Mouse (Mus musculus): ENCODE data around the gene Csnk1g1. TPM values are rescaled to one million over a fixed set of nuclear protein-coding genes. Genes with fewer than 3 reads are reported as not detected.

Csnk1g1 gene
- total RNA-seq, 2 experiments from 2014 or later: 17.8 to 18.6 TPM

DNA sequence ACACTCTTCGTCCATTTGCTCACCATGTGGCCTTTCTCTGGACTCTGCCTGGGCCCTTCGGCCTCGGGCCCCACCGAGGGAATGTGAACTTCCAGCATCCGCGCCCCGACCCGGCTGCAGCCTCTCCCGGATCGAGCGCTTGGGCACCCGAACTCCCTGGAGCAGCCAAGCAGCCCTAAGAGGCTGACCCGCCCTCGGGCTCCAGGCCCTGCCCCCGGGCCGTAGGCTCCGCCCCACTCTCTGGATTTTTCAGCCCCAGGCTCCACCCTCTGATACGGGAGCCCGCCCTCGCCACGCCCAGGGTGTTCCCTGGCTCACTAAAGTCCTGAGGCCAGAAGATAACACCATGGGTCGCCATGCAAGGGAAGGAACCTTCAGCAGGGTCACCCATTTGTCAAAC lies 160.9 kb downstream of the Csnk1g1 start, which contains the start of gene Snx22:
Snx22 (minus strand) TSS at position 137 of the 400 bp plus-strand sequence.
- DNase-seq: peak; percentile 92 to 95

DNA sequence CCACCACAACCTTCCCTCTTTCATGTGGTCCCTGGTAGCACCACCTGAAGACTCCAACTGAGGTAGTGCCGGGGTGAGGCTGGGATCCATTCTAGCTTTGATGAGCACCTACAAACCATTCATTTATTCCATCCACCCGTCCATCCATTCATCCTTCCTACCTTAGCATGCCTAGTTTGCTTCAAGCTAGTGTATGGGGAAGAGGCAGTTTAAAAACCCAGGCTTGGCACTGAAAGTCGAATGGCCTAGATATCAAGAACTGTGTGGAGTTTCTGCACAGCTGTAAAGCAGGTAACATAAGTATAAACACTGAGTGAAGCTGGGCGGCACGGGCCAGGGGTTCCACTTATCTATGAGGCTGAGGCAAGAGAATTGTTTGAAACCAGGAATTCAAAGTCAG lies 161.4 kb downstream of the Csnk1g1 start:
- no peak for DNase-seq

DNA sequence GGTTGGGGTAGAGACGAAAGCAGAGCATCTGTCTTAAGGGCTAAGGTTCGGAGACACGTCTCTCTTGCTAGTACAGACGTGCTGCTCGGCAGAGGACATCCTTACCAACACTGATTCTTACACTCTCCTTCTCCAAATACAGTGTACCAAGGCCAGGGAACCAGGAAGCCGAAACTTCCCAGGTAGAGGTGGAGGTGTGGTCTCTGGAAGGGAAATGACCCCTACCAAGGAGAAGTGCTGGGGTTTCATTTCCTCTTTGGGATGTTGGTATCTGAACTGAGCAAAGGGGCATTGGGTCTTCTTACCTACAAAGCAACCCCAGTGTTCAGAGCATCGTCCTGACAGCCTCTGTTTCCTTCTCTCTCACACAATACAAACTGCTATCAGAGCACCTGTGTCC lies 164.0 kb downstream of the Csnk1g1 start:
- no peak for DNase-seq

DNA sequence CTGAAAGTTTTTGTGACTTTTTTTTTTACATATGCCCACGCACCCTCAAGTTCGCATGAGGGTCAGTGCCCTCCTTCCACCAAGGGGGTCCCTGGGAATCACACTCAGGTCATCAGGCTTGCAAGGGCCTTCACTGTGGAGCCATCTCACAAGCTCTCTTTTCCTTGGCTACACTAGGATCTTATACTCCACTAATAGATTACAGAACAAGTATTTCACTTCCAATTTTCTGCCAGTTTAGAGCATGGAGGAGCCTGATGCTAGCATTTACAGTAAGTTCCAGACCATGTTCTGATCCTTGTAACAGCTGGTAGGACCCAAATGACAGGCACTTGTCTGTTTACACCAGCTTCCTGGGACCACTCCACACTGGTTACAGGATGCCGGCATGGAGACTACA lies 169.3 kb downstream of the Csnk1g1 start:
- no peak for DNase-seq

DNA sequence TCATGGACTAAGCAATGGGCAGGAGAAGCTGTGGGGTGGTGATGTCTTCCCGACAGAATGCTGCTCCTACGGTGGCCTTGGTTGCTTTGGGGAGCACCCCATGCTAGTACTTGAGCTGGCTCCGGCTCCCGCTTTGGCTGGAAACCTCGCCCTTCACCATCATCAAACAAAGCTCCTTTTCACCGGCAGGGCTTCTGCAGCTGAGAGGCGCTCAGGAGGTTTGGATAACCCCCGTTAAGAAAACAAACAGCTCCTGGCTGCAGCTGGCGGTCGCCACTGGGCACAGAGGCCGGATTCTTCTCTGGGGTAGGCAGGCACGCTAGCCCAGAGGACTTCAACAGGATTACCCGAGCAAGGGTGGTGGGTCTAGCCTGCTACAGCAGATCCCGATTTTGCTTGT lies 169.8 kb downstream of the Csnk1g1 start:
- no peak for DNase-seq

DNA sequence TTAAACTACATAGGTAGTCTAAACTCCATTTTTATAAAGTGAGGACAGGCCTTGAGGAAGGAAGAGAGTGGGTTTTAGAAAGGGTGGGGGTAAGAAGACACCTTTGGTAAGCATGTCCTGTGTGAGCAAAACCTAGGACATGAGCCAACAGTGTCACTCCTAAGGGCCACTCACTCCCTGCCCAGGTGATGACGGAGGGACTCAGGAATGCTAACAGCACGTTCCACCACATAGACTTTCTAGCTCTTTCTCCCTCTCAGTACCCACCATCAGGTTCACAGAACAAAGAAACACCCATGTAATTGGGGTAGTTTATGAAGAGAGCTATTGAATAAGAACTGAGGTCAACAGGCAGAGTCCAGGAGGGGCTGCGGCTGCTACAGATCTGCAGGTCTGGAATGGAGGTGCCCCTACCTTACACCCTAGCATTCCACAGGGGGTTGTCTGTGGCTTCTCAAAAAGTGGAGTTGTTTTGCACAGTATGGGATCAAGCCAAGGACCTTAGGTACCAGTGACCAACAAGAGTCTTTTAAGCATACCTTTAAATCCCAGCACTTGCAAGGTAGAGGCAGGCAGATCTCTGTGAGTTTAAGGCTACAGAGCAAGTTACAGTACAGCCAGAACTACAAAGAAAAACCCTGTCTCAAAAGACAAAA lies 172.2 kb downstream of the Csnk1g1 start:
- DNase-seq: no peak

DNA sequence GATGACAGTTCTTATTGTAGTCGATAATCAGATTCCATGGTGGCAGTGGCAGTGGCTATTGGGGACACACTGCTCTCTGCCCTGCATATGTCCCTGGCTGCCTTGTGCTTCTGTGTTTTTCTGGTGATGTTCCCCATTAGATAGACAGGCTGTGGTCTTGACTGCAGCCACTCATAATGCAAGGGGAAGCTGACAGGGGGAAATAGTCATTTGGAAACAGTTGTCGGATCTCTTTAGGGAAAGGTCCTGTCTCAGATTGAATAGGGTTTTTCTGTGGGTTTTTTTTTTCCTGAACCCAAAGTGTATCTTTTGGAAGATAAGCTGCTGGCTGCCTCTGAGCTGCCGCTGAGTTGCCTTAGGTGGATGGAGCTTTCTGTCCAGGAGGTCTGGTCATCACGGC lies 173.3 kb downstream of the Csnk1g1 start:
- no peak for DNase-seq

DNA sequence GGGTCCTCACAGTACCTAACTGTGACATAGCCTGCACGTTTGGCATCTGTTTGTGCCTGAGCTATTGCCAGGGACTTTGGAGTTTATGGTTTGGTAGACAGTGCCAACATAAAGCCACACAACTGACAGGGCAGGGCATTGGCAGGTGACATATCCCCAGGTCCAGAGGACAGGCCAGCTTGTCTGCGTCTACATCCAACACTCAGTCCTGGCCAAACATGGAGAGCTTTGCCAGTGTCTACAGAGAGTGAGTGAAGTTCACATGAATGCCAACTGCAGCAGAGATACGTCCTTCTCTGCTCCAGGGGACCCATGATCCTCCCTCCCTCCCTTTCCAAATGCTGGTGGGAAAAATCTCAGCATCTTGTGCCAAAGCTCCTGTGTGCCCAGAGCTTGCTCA lies 175.4 kb downstream of the Csnk1g1 start:
- no peak for DNase-seq

DNA sequence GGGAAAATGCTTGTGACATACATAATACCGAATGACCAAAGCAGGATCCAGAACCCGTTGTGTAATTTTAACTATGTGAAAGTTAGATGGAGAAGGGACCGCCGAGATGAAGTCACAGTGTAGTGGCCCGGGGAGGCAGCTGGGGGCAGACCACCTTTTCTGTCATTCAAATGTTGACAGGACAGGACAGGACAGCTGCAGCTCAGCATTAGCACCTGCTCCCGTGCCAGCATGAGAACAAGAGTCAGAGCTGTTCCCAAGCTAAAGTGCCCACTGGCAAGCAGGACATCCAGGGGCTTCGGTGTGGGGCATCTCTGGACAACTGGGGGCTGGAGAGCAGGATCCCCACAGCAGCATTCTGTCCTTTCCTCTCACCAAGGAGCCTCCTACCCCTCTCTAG lies 178.3 kb downstream of the Csnk1g1 start:
- DNase-seq: no peak

DNA sequence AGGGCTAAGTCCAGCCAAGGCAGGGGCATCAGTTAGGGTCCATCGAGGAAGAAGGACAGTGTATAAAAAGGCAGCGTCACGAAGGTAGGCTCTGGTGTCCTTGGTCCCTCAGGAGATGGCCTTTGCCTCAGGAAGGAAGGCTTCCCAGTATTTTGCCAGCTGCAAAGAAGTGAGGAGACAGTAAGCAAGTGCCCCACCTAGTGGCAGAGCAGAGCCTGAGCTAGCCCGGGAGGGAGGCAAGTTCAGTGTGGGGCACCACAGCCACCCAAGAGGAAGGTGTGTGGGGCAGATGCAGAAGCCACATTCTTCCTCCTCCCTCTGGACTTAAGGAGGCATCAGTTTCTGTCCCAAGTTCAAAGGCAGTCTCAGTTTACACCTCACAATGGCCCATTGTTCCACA lies 179.7 kb downstream of the Csnk1g1 start:
- DNase-seq: peak; percentile 74 to 85

DNA sequence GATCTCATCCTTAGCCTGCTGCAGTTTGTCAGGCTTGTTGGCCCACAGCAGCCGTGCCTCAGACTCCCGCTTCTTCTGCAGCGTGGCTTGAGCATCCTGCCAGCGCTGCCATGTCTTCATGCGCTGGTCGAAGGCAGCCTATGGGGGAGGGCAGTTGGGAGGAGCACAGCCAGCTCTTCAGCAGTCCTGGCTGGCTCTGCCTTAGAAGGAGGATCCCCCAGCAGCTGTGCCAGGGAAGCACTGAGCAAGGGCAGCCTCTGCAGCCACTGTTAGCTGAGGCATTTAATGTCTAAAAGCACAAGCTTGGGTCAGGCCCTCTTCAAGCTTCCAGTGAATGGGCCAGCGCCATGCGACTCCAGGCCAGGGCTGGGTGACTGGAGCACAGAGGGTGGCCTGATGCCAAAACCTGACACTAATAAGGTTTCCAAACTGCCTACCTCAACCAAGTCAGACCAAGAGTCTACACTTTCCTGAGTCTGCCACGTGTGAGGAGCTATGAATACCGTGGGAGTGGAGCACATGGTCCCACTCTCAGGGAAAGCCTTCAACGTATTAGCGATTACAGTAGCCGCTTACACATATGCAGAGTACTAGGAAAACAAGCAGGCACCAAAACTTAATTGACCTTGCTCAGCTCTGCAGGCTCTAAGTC lies 182.0 kb downstream of the Csnk1g1 start:
- peak; percentile 28 to 43 for DNase-seq

DNA sequence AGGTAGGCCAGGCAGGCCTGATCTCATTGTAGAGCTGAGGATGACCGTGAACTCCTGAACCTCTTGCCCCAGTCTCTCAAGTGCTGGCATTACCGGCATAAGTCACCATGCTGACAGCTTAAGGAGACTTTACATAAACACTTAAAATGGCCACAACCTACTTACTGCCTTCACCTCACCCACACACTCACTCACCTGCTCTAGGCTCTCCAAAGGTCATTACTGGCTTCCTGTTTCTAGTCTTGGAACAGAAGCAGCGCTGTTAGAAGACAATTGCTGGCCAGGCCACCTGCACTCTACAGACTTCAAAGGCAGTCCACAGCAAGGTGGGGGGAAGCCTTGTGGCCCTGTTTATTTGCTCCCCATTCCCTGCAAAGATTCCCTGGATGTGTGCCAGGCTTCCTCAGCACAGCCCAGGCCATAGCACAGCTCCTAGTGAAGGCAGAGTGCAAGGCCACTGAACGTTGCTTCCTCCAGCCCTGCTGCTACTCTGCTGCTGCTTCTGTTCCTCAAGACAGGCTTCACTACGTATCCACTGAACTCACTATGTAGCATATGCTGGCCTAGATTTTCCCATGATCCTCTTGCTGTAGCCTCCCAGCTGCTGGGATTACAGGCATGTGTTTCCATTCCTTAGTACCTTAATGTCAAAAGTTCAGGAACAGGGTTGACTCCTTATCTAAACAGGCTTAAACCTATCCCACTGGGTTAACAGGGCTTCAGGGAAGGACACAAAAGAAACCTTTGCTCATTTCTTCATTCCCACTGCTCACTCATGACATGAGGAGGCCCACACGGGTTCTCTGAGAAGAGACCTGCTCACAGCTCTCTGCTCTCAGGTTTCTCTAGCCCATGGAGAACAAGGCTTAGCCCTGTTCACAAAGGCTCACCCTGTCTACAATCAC lies 182.9 kb downstream of the Csnk1g1 start:
- DNase-seq: peak; percentile 35 to 37

DNA sequence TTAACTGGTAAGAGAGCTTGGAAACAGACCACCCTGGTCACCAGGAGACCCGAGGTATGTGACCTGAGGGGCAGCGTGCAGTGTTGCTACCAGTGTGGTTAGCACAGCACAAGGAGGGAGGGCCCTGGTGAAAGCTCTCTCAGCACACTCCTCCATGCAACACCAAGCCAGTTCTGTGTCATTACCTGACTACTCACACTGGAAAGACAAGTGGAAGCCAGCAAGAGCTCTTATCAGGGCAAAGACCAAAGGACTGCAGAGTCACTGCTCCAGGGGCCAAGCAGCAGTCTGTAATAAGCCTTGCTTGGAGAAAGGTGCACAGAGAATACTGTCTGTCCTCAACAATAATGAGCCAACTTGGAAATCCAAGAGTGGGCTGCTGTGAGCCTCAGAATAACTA lies 183.9 kb downstream of the Csnk1g1 start:
- no peak for DNase-seq

Other genes with a start within 250 kb of the Csnk1g1 start
- gene Oaz2, start 240.9 kb upstream of the Csnk1g1 start, total RNA-seq (2021): 100 to 1,000 TPM; 128 to 130 TPM
- gene Zfp609, start 81.4 kb upstream of the Csnk1g1 start, total RNA-seq (2021): 10 to 100 TPM; 25.1 to 31.1 TPM
- gene Pclaf, start 18.7 kb upstream of the Csnk1g1 start, total RNA-seq (2021): 1 to 10 TPM; 3.3 to 4.4 TPM
- 10 to 100 TPM; 33.2 to 45.0 TPM for gene Trip4, start 130 bp upstream of the Csnk1g1 start, total RNA-seq (2021)
- gene Ppib, start 151.3 kb downstream of the Csnk1g1 start, total RNA-seq (2021): 100 to 1,000 TPM; 317 to 322 TPM
- gene Snx22, start 160.8 kb downstream of the Csnk1g1 start, total RNA-seq (2021): under 1 TPM; 0.26 to 0.30 TPM
- gene Snx1, start 217.7 kb downstream of the Csnk1g1 start, total RNA-seq (2021): 100 to 1,000 TPM; 118 to 119 TPM
- gene Ciao2a, start 217.7 kb downstream of the Csnk1g1 start, total RNA-seq (2021): 10 to 100 TPM; 69.2 to 89.1 TPM
- gene Dapk2, start 249.3 kb downstream of the Csnk1g1 start, total RNA-seq (2021): 1 to 10 TPM; 7.5 to 9.3 TPM